Mouse (Mus musculus) macrophage (primary cell): ENCODE results near the gene Gm49391. TPM values are rescaled to one million over a fixed set of nuclear protein-coding genes. Genes with fewer than 3 reads are reported as not detected.
"Not testable (repeated sequence)": the region's sequence is repeated elsewhere in the genome, so short reads cannot be mapped to it uniquely, and the experiment has no call there.

Experiments
- H3K27ac ChIP-seq: fragments of 350-480 bp; formaldehyde crosslinking; 2 replicates; pipeline ENCODE4 v1.9.0; 2021
- H3K36me3 ChIP-seq: fragments of 350-480 bp; formaldehyde crosslinking; 2 replicates; pipeline ENCODE4 v1.9.0; 2021; ENCODE audit errors: inconsistent target
- H3K4me3 ChIP-seq: fragments of 350-480 bp; formaldehyde crosslinking; 2 replicates; pipeline ENCODE4 v1.9.0; 2021; ENCODE audit errors: inconsistent target
- H3K79me2 ChIP-seq: fragments of 350-480 bp; formaldehyde crosslinking; 2 replicates; pipeline ENCODE4 v1.9.0; 2021; ENCODE audit errors: inconsistent target
- WGBS: methylation state at CpG from one replicate; pipeline ENCODE4 v1.1.7; 2026; ENCODE audit warnings: inconsistent platforms; ENCODE audit not compliant: missing documents; 5-methylcytosine and 5-hydroxymethylcytosine counted together
- polyA plus RNA-seq: library from polyadenylated mRNA; stranded (reverse); fragments of 250-400 nt; gene quantifications from 3 replicates; pipeline ENCODE4 v1.2.4, GENCODE M21; 2018; ENCODE audit warnings: inconsistent platforms
- total RNA-seq, 78 experiments: library from RNA; depleted of rRNA; stranded (reverse); fragments of 250-400 nt; gene quantifications; 1 replicate in 9 of 78; 2 replicates in 24 of 78; 3 replicates in 43 of 78; 4 replicates in 2 of 78; pipeline ENCODE4 v1.2.4; 2018; ENCODE audit warnings: inconsistent platforms in 56 of 78

Gene Gm49391
- total RNA-seq (2018; cell fraction: chromatin; rRNA removed) = 1 to 10 TPM in 6 of 26 experiments, under 1 TPM in 2, not detected in 18; 0.65 to 3.2 (median 1.2) TPM
- 1 to 10 TPM in 15 of 26 experiments, under 1 TPM in 9, not detected in 2; 0.40 to 3.2 (median 1.4) TPM for total RNA-seq (2018; cell fraction: cytosol; rRNA removed)
- total RNA-seq (2018; cell fraction: nucleus; rRNA removed) = 1 to 10 TPM in 9 of 26 experiments, under 1 TPM in 2, not detected in 15; 0.76 to 7.1 (median 2.5) TPM
- 0.50 to 17.9 TPM (median 4.7 TPM) in 3 replicates for polyA plus RNA-seq

DNA sequence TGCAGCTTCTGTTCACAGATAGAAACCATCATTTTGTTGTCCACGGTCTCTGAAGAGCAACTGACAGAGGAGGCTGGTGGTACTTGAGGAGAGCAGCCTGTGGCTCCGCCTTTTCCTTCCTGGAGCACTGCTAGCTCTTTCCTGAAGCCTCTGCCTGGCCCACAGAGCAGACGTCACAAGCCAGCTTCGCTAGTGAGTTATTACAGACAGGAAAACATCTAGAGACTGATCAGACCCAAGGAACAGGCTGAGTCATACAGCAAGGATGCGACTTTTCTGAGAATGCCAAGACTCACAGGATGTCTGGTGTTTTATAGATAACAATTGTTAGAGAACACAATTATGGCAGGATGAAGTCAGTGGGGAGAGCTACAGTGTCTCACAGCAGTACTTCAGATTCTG, at the start of gene Gm49391, which contains the start of gene Ctla2a:
Gene Gm49391 (minus strand): TSS at position 72 of the 402 bp plus-strand sequence.
Gene Ctla2a (minus strand): TSS at position 126 of the 402 bp plus-strand sequence.
- H3K4me3 ChIP-seq = no peak within 1 kb of the TSS
- H3K79me2 ChIP-seq = no peaks in the 10 kb centered on the region
- H3K36me3 ChIP-seq = no peaks in the 10 kb centered on the region
- WGBS = 3% methylated on average over 5 of the region's 5 CpGs
- no peak within 1 kb of the TSS for H3K27ac ChIP-seq

DNA sequence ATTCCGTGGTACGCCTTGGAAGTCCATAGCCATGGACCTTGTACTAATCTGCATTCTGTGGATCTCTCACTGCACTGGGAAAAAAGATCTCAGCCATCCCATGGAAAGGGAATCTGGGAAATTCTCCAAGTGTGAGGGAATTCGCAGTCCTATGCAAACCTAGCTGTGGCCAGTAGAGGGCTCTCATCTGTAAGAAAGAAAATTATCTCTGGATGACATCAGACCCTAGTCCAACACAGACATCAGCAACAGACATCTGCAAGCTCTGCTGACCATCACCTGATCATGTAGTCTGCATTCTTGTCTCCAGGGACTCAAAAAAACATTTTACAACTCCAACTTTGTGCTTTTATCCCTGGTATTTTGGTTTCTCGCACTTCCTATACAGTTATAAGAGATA, 35.9 kb upstream of the Gm49391 start:
- 70% methylated on average over 3 of the region's 4 CpGs for WGBS
- H3K27ac ChIP-seq = not testable (repeated sequence)

DNA sequence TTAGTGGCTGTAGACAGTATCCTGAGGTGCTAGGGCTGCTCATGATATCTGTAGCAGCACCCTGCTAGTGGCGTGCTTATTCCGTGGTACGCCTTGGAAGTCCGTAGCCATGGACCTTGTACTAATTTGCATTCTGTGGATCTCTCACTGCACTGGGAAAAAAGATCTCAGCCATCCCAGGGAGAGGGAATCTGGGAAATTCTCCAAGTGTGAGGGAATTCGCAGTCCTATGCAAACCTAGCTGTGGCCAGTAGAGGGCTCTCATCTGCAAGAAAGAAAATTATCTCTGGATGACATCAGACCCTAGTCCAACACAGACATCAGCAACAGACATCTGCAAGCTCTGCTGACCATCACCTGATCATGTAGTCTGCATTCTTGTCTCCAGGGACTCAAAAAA, 27.6 kb upstream of the Gm49391 start:
- WGBS = 70% methylated on average over 2 of the region's 5 CpGs
- not testable (repeated sequence) for H3K27ac ChIP-seq, H3K36me3 ChIP-seq, H3K4me3 ChIP-seq, H3K79me2 ChIP-seq

More for the DNA sequence above, 35.9 kb upstream of the Gm49391 start:
- H3K79me2 ChIP-seq, H3K36me3 ChIP-seq, H3K4me3 ChIP-seq: not testable (repeated sequence)

DNA sequence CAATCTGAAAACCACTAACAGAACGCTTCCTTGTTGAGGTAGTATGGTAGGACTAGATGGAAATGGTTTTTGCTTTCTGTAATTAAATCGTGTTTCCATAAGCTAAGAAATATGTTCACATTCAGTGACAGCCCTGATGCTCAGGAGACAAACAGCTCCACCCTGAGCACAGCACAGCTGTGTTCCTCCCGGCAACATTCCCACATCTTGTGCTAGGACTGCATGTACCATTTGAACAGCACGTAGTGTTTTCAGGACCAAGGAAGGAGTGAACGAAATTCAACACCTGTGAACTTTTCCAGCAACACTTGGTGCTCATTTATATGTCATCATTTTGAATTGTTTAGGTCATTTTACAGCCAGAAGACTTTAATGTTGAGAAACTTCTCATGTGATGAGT, 25.3 kb upstream of the Gm49391 start:
- H3K27ac ChIP-seq = no peak overlapping the region
- H3K79me2 ChIP-seq = no peaks in the 10 kb centered on the region
- 83% methylated on average over 5 of the region's 5 CpGs for WGBS
- H3K36me3 ChIP-seq = no peaks in the 10 kb centered on the region
- H3K4me3 ChIP-seq = no peak overlapping the region

DNA sequence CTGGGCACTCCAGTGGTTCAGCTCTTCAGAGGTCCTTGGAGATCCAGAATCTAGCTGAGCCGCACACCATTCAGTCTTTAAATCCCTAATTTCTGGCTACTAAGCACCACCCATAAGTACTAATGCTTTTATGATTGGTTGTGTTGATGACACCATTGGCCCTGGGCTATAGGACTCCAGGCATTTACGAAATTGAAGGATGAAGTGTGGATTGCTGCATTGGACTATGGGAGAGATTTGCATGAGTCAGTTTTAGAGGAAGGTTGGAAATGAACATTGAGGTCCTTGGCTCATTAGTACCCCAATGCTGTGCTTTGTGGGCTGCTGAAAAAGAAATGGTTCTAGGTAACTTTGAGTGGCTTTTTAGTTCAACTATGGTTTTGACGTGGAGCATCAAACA, 5.5 kb upstream of the Gm49391 start, which contains the start of gene Tpbpa:
Gene Tpbpa (minus strand): TSS at position 101 of the 400 bp plus-strand sequence.
- H3K79me2 ChIP-seq, H3K4me3 ChIP-seq, H3K36me3 ChIP-seq, H3K27ac ChIP-seq: not testable (repeated sequence)
- 85% methylated on average over 3 of the region's 3 CpGs for WGBS

DNA sequence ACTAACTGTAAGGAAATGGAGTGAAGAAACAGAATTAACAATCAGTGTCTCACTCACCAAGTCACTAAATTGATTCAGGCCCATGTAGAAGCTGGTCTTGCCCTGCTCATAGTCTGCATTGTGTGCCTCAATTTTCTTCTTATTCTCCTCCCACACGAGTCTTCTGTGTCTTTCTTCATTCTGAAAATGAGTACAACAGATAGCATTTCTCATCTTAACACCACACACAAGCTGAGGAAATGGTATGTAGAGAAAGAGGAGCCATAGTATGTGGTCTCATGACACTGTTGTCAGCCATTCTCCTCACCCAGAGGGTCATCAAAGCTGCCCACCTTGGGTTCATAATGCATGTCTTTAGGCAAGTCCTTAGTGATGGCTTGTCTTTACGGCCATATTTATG, 881 bp downstream of the Gm49391 start, which contains the start of gene Gm49393:
Gene Gm49393 (minus strand): TSS at position 101 of the 400 bp plus-strand sequence.
- not testable (repeated sequence) for H3K79me2 ChIP-seq, H3K27ac ChIP-seq, H3K36me3 ChIP-seq, H3K4me3 ChIP-seq
- WGBS = 75% methylated on average over 2 of the region's 2 CpGs

DNA sequence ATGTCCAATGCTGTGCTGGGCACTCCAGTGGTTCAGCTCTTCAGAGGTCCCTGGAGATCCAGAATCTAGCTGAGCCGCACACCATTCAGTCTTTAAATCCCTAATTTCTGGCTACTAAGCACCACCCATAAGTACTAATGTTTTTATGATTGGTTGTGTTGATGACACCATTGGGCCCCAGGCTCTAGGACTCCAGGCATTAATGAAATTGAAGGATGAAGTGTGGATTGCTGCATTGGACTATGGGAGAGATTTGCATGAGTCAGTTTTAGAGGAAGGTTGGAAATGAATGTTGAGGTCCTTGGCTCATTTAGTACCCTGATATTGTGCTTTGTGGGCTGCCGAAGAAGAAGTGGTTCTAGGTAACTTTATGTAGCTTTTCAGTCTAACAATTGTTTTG, 31.6 kb downstream of the Gm49391 start, which contains the start of gene Tpbpb:
Gene Tpbpb (minus strand): TSS at position 101 of the 400 bp plus-strand sequence.
- H3K27ac ChIP-seq, H3K4me3 ChIP-seq, H3K79me2 ChIP-seq, H3K36me3 ChIP-seq: not testable (repeated sequence)
- 52% methylated on average over 2 of the region's 2 CpGs for WGBS

DNA sequence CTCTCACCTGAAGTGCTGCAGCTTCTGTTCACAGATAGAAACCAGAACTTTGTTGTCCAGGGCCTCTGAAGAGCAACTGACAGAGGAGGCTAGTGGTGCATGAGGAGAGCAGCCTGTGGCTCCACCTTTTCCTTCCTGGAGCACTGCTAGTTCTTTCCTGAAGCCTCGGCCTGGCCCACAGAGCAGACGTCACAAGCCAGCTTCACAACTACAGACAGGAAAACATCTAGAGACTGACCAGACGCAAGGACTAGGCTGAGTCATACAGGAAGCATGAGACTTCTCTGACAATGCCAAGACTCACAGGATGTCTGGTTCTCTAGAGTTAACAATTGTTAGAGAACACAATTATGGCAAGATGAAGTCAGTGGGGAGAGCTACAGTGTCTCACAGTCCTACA, 39.0 kb downstream of the Gm49391 start, which contains the start of gene Ctla2b:
Gene Ctla2b (minus strand): TSS at position 120 of the 400 bp plus-strand sequence.
- peaks cover 18% of the 10 kb centered on the region; the same call in 1 of the 2 replicates for H3K79me2 ChIP-seq
- H3K4me3 ChIP-seq = peak within 1 kb of the TSS; percentile 10; the same call in 1 of the 2 replicates
- H3K27ac ChIP-seq = peak within 1 kb of the TSS; percentile 45
- H3K36me3 ChIP-seq = no peaks in the 10 kb centered on the region
- WGBS = 0% methylated on average over 3 of the region's 3 CpGs

DNA sequence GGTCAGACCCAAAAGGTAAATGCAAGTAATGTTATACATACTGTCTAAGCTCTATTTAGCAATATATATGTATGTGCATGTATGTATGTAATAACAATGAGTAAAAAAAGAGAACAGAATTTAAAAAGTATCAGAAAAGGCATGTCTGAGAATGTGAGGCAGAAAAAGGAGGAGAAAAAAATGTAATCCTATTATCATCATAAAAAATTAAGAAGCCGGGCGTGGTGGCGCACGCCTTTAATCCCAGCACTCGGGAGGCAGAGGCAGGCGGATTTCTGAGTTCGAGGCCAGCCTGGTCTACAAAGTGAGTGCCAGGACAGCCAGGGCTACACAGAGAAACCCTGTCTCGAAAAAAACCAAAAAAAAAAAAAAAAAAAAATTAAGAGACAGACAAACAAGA, 39.6 kb downstream of the Gm49391 start, which contains the start of gene Gm49392:
Gene Gm49392 (minus strand): TSS at position 101 of the 400 bp plus-strand sequence.
- H3K27ac ChIP-seq = peak within 1 kb of the TSS; percentile 45
- H3K79me2 ChIP-seq = peaks cover 18% of the 10 kb centered on the region; the same call in 1 of the 2 replicates
- H3K4me3 ChIP-seq = peak within 1 kb of the TSS; percentile 10; the same call in 1 of the 2 replicates
- WGBS = no CpG with 5 or more reads among the region's 8 CpGs
- not testable (repeated sequence) for H3K36me3 ChIP-seq

DNA sequence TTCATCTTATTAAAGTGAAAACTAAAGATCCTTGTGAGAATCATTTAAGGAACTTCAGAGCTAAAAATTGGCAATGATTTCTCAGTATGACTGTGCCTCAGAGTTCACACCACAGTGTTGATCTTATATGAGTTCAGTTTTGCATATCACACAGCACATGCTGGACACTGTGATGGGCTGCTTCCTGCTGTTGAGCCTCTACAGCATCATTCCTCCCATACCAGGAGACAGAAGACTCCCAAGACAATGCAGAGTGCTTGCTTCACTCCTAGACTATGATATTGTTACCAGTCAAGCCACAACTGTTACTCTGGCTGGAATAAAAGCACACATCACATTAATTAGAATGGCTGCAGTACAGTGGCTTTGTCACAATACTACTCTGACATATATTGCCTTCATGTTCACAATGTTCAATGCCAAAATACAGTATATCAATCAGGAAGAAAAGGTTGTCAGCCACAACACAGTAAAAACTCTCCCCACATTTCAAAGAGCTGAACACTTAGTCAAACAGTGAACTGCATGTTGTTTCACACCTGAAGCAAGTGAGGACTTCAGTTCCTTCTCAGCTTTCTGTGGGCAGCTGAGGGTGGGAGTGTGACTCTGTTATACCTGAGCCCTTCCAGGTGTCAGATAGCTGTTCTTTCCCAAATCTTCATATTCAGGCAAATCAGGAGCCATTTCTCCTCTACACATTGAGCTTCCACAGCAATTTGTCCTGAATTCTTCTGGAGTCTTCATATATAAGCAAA, 40.8 kb downstream of the Gm49391 start:
- no peaks in the 10 kb centered on the region for H3K36me3 ChIP-seq
- H3K4me3 ChIP-seq = no peak overlapping the region
- H3K79me2 ChIP-seq = peaks cover 18% of the 10 kb centered on the region; the same call in 1 of the 2 replicates
- no peak overlapping the region for H3K27ac ChIP-seq

DNA sequence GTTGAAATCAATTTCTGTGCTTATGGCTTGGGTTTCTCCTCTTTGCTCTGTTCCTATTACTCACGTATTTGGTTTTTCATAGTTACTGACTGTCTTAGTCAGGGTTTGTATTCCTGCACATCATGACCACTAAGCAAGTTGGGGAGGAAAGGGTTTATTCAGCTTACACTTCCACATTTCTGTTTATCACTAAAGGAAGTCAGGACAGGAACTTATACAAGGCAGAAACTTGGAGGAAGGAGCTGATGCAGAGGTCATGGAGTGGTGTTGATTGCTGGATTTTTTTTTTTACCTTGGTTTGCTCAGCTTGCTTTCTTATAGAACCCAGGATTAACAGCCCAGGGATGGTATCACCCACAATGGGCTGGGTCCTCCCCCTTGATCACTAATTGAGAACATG, 44.1 kb downstream of the Gm49391 start:
- 29% methylated on average over 1 of the region's 1 CpGs for WGBS
- peak overlapping the region; percentile 89 for H3K27ac ChIP-seq

DNA sequence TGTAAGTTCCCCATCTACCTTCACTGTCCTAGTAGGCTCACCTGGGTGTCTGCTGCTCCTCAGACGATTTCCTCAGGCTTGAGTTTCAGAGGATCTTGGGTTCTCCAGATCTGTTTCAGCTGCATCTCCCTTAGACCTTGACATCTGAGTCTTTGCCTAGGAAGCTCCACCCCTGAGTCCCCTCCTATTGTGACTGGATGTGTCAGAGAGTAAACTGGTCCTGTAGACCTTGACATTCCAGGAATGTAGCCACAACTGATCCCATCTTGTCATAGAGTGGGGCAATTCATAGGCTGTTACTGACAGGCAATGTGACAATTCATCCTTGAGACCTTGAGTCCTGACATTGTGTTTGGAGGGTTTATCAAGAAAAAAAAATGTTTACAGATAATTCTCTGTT, 72.1 kb downstream of the Gm49391 start, which contains the start of gene 4930486L24Rik:
Gene 4930486L24Rik (minus strand): TSS at position 195 of the 400 bp plus-strand sequence.
- Histone ChIP-seq H3K79me2 (no peaks in the 10 kb centered on the region), H3K27ac (no peak within 1 kb of the TSS), H3K36me3 (no peaks in the 10 kb centered on the region), H3K4me3 (no peak within 1 kb of the TSS)
- WGBS = 79% methylated on average over 1 of the region's 1 CpGs

More for the DNA sequence above, 44.1 kb downstream of the Gm49391 start:
- Histone ChIP-seq H3K79me2 (peaks cover 18% of the 10 kb centered on the region; the same call in 1 of the 2 replicates), H3K4me3 (no peak overlapping the region), H3K36me3 (no peaks in the 10 kb centered on the region)

DNA sequence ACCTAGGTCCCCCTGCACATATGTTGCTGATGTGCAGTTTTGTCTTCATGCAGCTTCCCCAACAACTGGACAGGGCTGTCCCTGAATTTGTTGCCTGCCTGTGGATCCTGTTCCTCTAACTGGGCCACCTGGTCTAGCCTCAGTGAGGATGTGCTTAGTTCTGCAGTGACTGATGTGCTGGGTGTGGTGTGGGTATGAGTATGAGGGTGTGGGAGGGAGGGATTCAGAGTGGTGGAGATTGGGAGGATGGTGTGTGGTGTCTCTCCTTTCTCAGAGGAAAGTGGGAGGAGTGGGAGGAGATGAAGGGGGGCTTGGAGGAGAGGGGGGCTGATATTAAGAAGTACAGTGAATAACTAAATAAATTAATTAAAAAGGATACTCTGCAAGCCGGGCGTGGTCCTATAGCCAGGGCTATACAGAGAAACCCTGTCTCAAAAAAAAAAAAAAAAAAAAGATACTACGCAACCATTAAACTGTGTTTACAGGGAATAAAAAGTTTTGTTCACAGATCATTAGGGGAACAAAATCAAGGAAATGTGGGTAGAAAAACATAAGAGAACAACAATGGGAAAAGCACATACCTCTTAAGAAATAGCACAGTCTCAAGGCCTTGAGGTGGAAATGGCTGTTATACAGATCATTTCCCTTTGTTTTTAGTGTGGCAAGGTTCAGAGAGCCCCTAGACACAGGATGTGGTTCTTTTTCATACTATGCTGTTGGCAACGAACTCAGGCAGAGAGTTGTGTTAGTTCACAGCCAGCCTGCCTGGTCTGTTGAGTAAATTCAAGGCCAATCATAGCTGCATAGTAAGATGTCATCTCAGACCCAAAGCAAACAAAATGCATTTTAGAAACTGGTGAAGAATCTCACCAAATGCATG, 87.9 kb downstream of the Gm49391 start:
- WGBS = 63% methylated on average over 3 of the region's 4 CpGs
- H3K79me2 ChIP-seq = no peaks in the 10 kb centered on the region
- no peak overlapping the region for H3K4me3 ChIP-seq
- no peaks in the 10 kb centered on the region for H3K36me3 ChIP-seq
- H3K27ac ChIP-seq = no peak overlapping the region
